Mouse (Mus musculus): ENCODE measurements around the gene Nab1. TPM values are rescaled to one million over a fixed set of nuclear protein-coding genes. Genes with fewer than 3 reads are reported as not detected.

Nab1 gene
- polyA plus RNA-seq, 1 experiment: 9.7 TPM

GRCm38 (mm10) chr1:52524663-52525062 lies 24.2 kb upstream of the Nab1 start:
- 96% methylated on average over 5 of the region's 5 CpGs for WGBS
- H3K27me3 ChIP-seq (ENCODE audit: control insufficient read depth, insufficient read depth, low read length): no peaks in the 10 kb centered on the region
- no peak for TF ChIP-seq POLR2A (IDR thresholded peaks at IDR 0.05; ENCODE audit: control insufficient read depth, extremely low read depth, insufficient read depth, low read length, poor library complexity)
- TF ChIP-seq CTCF (IDR thresholded peaks at IDR 0.05; ENCODE audit: borderline replicate concordance, control insufficient read depth, extremely low read depth, insufficient read depth, low read length, poor library complexity): no peak
- no peak overlapping the region for H3K4me3 ChIP-seq (ENCODE audit: control insufficient read depth, insufficient read depth, low read length)
- no peak for DNase-seq
- H3K4me1 ChIP-seq (replicated peaks; ENCODE audit: control insufficient read depth, insufficient read depth, low read length): no peaks in the 10 kb centered on the region
- H3K36me3 ChIP-seq (ENCODE audit: control insufficient read depth, insufficient read depth, low read length): no peaks in the 10 kb centered on the region
- H3K27ac ChIP-seq (ENCODE audit: control insufficient read depth, insufficient read depth, low read length): no peak overlapping the region

- 88% methylated on average over 7 of the region's 7 CpGs for WGBS
- DNase-seq: no peak
Observed at GRCm38 (mm10) chr1:52524150-52524549, 23.7 kb upstream of the Nab1 start.

GRCm38 (mm10) chr1:52521436-52521993 lies 21.0 kb upstream of the Nab1 start:
- no peaks in the 10 kb centered on the region; the same call in 1 of the 2 replicates for H3K4me1 ChIP-seq (replicated peaks; ENCODE audit: control insufficient read depth, insufficient read depth, low read length)
- no peak for DNase-seq
- 76% methylated on average over 8 of the region's 8 CpGs for WGBS
- no peaks in the 10 kb centered on the region for H3K36me3 ChIP-seq (ENCODE audit: control insufficient read depth, insufficient read depth, low read length)
- no peak overlapping the region for H3K4me3 ChIP-seq (ENCODE audit: control insufficient read depth, insufficient read depth, low read length)
- TF ChIP-seq POLR2A (IDR thresholded peaks at IDR 0.05; ENCODE audit: control insufficient read depth, extremely low read depth, insufficient read depth, low read length, poor library complexity): no peak
- no peak for TF ChIP-seq CTCF (IDR thresholded peaks at IDR 0.05; ENCODE audit: borderline replicate concordance, control insufficient read depth, extremely low read depth, insufficient read depth, low read length, poor library complexity)
- H3K27me3 ChIP-seq (ENCODE audit: control insufficient read depth, insufficient read depth, low read length): no peaks in the 10 kb centered on the region
- H3K27ac ChIP-seq (ENCODE audit: control insufficient read depth, insufficient read depth, low read length): no peak overlapping the region

More at GRCm38 (mm10) chr1:52524150-52524549, 23.7 kb upstream of the Nab1 start:
- Histone ChIP-seq H3K27ac (ENCODE audit: control insufficient read depth, insufficient read depth, low read length) (no peak overlapping the region), H3K4me1 (replicated peaks; ENCODE audit: control insufficient read depth, insufficient read depth, low read length) (no peaks in the 10 kb centered on the region), H3K27me3 (ENCODE audit: control insufficient read depth, insufficient read depth, low read length) (no peaks in the 10 kb centered on the region), H3K4me3 (ENCODE audit: control insufficient read depth, insufficient read depth, low read length) (no peak overlapping the region), H3K36me3 (ENCODE audit: control insufficient read depth, insufficient read depth, low read length) (no peaks in the 10 kb centered on the region)
- TF ChIP-seq POLR2A (IDR thresholded peaks at IDR 0.05; ENCODE audit: control insufficient read depth, extremely low read depth, insufficient read depth, low read length, poor library complexity) (no peak), CTCF (IDR thresholded peaks at IDR 0.05; ENCODE audit: borderline replicate concordance, control insufficient read depth, extremely low read depth, insufficient read depth, low read length, poor library complexity) (no peak)

GRCm38 (mm10) chr1:52520131-52520530 lies 19.7 kb upstream of the Nab1 start:
- Histone ChIP-seq H3K36me3 (ENCODE audit: control insufficient read depth, insufficient read depth, low read length) (no peaks in the 10 kb centered on the region), H3K27me3 (ENCODE audit: control insufficient read depth, insufficient read depth, low read length) (no peaks in the 10 kb centered on the region), H3K27ac (ENCODE audit: control insufficient read depth, insufficient read depth, low read length) (no peak overlapping the region), H3K4me1 (replicated peaks; ENCODE audit: control insufficient read depth, insufficient read depth, low read length) (no peaks in the 10 kb centered on the region; the same call in 1 of the 2 replicates), H3K4me3 (ENCODE audit: control insufficient read depth, insufficient read depth, low read length) (no peak overlapping the region)
- TF ChIP-seq CTCF (IDR thresholded peaks at IDR 0.05; ENCODE audit: borderline replicate concordance, control insufficient read depth, extremely low read depth, insufficient read depth, low read length, poor library complexity): no peak
- TF ChIP-seq POLR2A (IDR thresholded peaks at IDR 0.05; ENCODE audit: control insufficient read depth, extremely low read depth, insufficient read depth, low read length, poor library complexity): no peak
- 98% methylated on average over 7 of the region's 7 CpGs for WGBS
- no peak for DNase-seq

GRCm38 (mm10) chr1:52515249-52515648 lies 14.8 kb upstream of the Nab1 start:
- Histone ChIP-seq H3K27me3 (ENCODE audit: control insufficient read depth, insufficient read depth, low read length) (no peaks in the 10 kb centered on the region), H3K4me3 (ENCODE audit: control insufficient read depth, insufficient read depth, low read length) (no peak overlapping the region), H3K27ac (ENCODE audit: control insufficient read depth, insufficient read depth, low read length) (no peak overlapping the region), H3K36me3 (ENCODE audit: control insufficient read depth, insufficient read depth, low read length) (no peaks in the 10 kb centered on the region), H3K4me1 (replicated peaks; ENCODE audit: control insufficient read depth, insufficient read depth, low read length) (peaks cover 3% of the 10 kb centered on the region)
- TF ChIP-seq CTCF (IDR thresholded peaks at IDR 0.05; ENCODE audit: borderline replicate concordance, control insufficient read depth, extremely low read depth, insufficient read depth, low read length, poor library complexity) (no peak), POLR2A (IDR thresholded peaks at IDR 0.05; ENCODE audit: control insufficient read depth, extremely low read depth, insufficient read depth, low read length, poor library complexity) (no peak)
- no peak for DNase-seq
- WGBS: 74% methylated on average over 3 of the region's 3 CpGs

- Histone ChIP-seq H3K36me3 (ENCODE audit: control insufficient read depth, insufficient read depth, low read length) (no peaks in the 10 kb centered on the region), H3K27ac (ENCODE audit: control insufficient read depth, insufficient read depth, low read length) (no peak overlapping the region), H3K4me3 (ENCODE audit: control insufficient read depth, insufficient read depth, low read length) (no peak overlapping the region), H3K4me1 (replicated peaks; ENCODE audit: control insufficient read depth, insufficient read depth, low read length) (peaks cover 3% of the 10 kb centered on the region), H3K27me3 (ENCODE audit: control insufficient read depth, insufficient read depth, low read length) (no peaks in the 10 kb centered on the region)
- 91% methylated on average over 1 of the region's 1 CpGs for WGBS
- DNase-seq: no peak
- TF ChIP-seq CTCF (IDR thresholded peaks at IDR 0.05; ENCODE audit: borderline replicate concordance, control insufficient read depth, extremely low read depth, insufficient read depth, low read length, poor library complexity): no peak
- no peak for TF ChIP-seq POLR2A (IDR thresholded peaks at IDR 0.05; ENCODE audit: control insufficient read depth, extremely low read depth, insufficient read depth, low read length, poor library complexity)
Observed at GRCm38 (mm10) chr1:52511788-52512425, 11.4 kb upstream of the Nab1 start.

All from thymus, adult 2 months (tissue).